Mouse (Mus musculus) heart, postnatal 0 days (tissue): ENCODE results near the gene Nol4l. TPM values are rescaled to one million over a fixed set of nuclear protein-coding genes. Genes with fewer than 3 reads are reported as not detected.
"Not testable (repeated sequence)": the region's sequence is repeated elsewhere in the genome, so short reads cannot be mapped to it uniquely, and the experiment has no call there.

Source experiments
- ATAC-seq: fragments of 200-750 bp; cut with Nextera tagmentation; 2 replicates; pipeline ENCODE4 v1.8.0; 2017; ENCODE audit warnings: low read depth, moderate number of reproducible peaks, moderate library complexity; ENCODE audit not compliant: insufficient read depth
- DNase-seq: peaks from one replicate; pipeline ENCODE4 v3.0.0-alpha.2; 2016; ENCODE audit warnings: low spot score
- H3K27ac ChIP-seq: fragments of 300-500 bp; sonication (generic); 2 replicates; pipeline ENCODE4 v1.5.1; 2014; ENCODE audit warnings: low read depth, mild to moderate bottlenecking
- H3K27me3 ChIP-seq: fragments of 300-500 bp; sonication (generic); 2 replicates; pipeline ENCODE4 v1.6.1; 2014; ENCODE audit warnings: low read length, mixed read lengths; ENCODE audit not compliant: control insufficient read depth, insufficient read depth
- H3K36me3 ChIP-seq: fragments of 300-500 bp; sonication (generic); replicated peaks from 2 replicates; pipeline ENCODE4 v1.6.1; 2014; ENCODE audit warnings: low read length, mixed read lengths; ENCODE audit not compliant: control insufficient read depth, insufficient read depth
- H3K4me1 ChIP-seq: fragments of 300-500 bp; sonication (generic); 2 replicates; pipeline ENCODE4 v1.6.1; 2014; ENCODE audit warnings: antibody characterized with exemption; ENCODE audit not compliant: control insufficient read depth, insufficient read depth
- H3K4me2 ChIP-seq: fragments of 300-500 bp; sonication (generic); 2 replicates; pipeline ENCODE4 v1.6.1; 2014; ENCODE audit warnings: low read depth, mild to moderate bottlenecking, low read length, moderate library complexity
- H3K4me3 ChIP-seq: fragments of 300-500 bp; sonication (generic); 2 replicates; pipeline ENCODE4 v1.5.1; 2014; ENCODE audit warnings: low read depth, low read length
- H3K9ac ChIP-seq: fragments of 300-500 bp; sonication (generic); replicated peaks from 2 replicates; pipeline ENCODE4 v1.6.1; 2014; ENCODE audit warnings: low read depth, low read length, mixed read lengths
- H3K9me3 ChIP-seq: fragments of 300-500 bp; sonication (generic); replicated peaks from 2 replicates; pipeline ENCODE4 v1.6.1; 2016; ENCODE audit warnings: low read length; ENCODE audit not compliant: control insufficient read depth
- CTCF ChIP-seq: IDR thresholded peaks from 2 replicates; pipeline ENCODE4 v1.5.1; 2016; ENCODE audit warnings: antibody characterized with exemption, control low read depth, low read depth
- EP300 ChIP-seq: IDR thresholded peaks from 2 replicates; pipeline ENCODE4 v1.6.1; 2016; ENCODE audit warnings: antibody characterized with exemption, low read depth
- WGBS: fragments of 180-500 bp; shearing (Covaris S2); extraction: QIAGEN DNeasy Blood & Tissue Kit; methylation state at CpG from one replicate; pipeline ENCODE4 v1.1.7; 2014; 5-methylcytosine and 5-hydroxymethylcytosine counted together
- polyA plus RNA-seq: library from polyadenylated mRNA; unstranded; fragments of >200 nt; fragmentation: Nextera tagmentation; extraction: Ambion mirVana; gene quantifications from 2 replicates; pipeline ENCODE4 v1.2.1, GENCODE M21; 2015
- total RNA-seq: library from RNA; depleted of rRNA; stranded (reverse); fragments of >200 nt; gene quantifications from 2 replicates; pipeline ENCODE4 v1.2.3, GENCODE M21; 2014; ENCODE audit warnings: low replicate concordance

Nol4l gene
- total and polyA plus RNA-seq, 2 experiments from 2014 or later, result 4.3 to 13.1 TPM

DNA sequence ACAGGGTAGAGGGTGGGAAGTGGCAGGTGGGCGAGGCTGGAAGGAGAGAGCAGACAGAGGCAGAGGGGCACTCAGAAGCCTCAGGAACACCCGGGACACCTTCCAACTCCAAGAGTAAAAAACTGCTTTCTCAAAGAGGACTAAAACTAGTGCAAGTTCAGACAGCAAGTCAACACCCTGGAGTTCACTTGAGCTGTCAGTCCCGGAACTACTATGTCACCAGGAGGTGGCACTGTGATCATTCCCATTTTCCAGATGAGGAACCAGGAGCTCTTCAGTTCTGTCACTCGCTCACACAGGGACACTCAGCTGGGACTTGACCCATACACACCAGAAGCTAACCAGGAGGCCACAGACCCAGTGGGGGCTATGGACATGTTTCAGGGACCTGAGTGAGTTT, 30.6 kb downstream of the Nol4l start:
- Histone ChIP-seq H3K4me2 (no peak overlapping the region), H3K9me3 (no peaks in the 10 kb centered on the region), H3K27ac (no peak overlapping the region), H3K4me1 (peaks cover 23% of the 10 kb centered on the region; the same call in 1 of the 2 replicates), H3K4me3 (no peak overlapping the region), H3K27me3 (no peaks in the 10 kb centered on the region), H3K9ac (no peak overlapping the region), H3K36me3 (no peaks in the 10 kb centered on the region)
- ATAC-seq, result no peak
- 63% methylated on average over 4 of the region's 4 CpGs for WGBS
- no peak for DNase-seq
- TF ChIP-seq EP300 (no peak), CTCF (peak; percentile 27)

DNA sequence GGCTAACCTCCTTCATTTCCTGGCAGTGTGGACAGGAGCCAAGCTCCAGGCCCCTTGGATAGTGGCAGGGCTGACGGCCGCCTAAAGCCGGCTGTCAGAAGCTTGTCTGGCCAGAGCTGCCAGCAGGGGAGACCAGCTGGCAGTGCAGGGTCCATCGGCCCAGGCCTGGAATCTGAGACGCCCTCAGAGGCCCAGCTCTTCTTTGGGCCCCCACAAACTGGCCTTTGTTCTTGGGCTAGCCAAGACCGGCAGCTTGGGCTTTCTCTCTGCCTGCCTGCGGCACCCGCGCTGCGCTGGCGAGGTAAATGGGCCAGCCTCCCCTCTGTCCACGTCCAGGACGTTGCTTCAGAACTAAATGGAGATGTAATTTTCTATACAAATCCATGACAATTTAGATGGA, 32.9 kb downstream of the Nol4l start:
- ATAC-seq, result no peak
- Histone ChIP-seq H3K4me2 (no peak overlapping the region), H3K27me3 (no peaks in the 10 kb centered on the region), H3K27ac (no peak overlapping the region), H3K9ac (no peak overlapping the region), H3K4me3 (no peak overlapping the region), H3K36me3 (no peaks in the 10 kb centered on the region), H3K4me1 (peaks cover 37% of the 10 kb centered on the region), H3K9me3 (no peaks in the 10 kb centered on the region)
- TF ChIP-seq EP300 (no peak), CTCF (no peak)
- 61% methylated on average over 13 of the region's 13 CpGs for WGBS
- DNase-seq, result no peak

GRCm38 (mm10) chr2:153496301-153496700, 33.5 kb downstream of the Nol4l start:
- Histone ChIP-seq H3K9me3 (no peaks in the 10 kb centered on the region), H3K27me3 (no peaks in the 10 kb centered on the region), H3K36me3 (no peaks in the 10 kb centered on the region), H3K4me2 (no peak overlapping the region), H3K9ac (no peak overlapping the region), H3K27ac (0 out of 2 replicates have a peak overlapping the region, but pooled peaks have one; percentile 31), H3K4me1 (peaks cover 37% of the 10 kb centered on the region), H3K4me3 (no peak overlapping the region)
- no peak for TF ChIP-seq EP300
- no peak for TF ChIP-seq CTCF
- DNase-seq, result no peak
- ATAC-seq, result no peak
- WGBS, result 86% methylated on average over 6 of the region's 6 CpGs

DNA sequence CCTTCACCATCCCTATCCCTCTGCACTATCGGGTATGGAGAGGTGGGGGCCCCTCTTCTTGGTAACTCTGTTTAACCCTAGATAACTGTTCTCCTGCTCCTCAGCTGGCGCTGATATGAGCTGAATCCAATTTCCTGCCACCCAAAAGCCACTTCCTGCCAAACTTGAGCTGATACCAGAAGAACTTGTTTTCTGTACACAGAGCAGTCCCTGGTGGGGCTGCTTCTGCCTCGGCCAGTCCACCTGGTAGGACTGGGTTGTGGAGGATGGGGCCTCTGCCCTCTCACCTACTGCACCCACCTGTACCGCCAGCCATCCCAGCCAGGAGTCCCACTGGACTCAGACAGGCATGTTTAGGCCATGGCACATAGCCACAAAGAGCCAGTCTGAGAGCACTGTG, 34.0 kb downstream of the Nol4l start:
- WGBS, result 43% methylated on average over 4 of the region's 4 CpGs

DNA sequence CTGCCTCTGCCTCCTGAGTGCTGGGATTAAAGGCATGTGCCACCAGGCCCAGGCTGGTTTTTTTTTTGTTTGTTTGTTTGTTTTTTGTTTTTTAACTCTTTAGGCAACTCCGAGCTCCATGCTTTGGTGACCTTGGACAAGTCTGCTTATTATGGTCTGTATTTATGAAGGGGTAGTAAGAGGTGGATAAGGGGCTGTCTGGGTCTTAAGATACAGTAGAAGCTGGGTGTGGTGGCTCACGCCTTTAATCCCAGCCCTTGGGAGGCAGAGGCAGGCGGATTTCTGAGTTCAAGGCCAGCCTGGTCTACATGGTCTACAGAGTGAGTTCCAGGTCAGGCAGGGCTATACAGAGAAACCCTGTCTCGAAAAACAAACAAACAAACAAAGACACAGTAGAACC, 34.4 kb downstream of the Nol4l start:
- H3K4me1 ChIP-seq, result peaks cover 37% of the 10 kb centered on the region
- H3K27me3 ChIP-seq, ATAC-seq, DNase-seq, H3K27ac ChIP-seq, H3K9me3 ChIP-seq, H3K9ac ChIP-seq, H3K4me2 ChIP-seq, H3K36me3 ChIP-seq, H3K4me3 ChIP-seq: not testable (repeated sequence)
- 84% methylated on average over 4 of the region's 4 CpGs for WGBS

More for the DNA sequence above, 34.0 kb downstream of the Nol4l start:
- Histone ChIP-seq H3K4me2 (no peak overlapping the region), H3K27me3 (no peaks in the 10 kb centered on the region), H3K36me3 (no peaks in the 10 kb centered on the region), H3K4me3 (no peak overlapping the region), H3K9ac (no peak overlapping the region), H3K4me1 (peaks cover 37% of the 10 kb centered on the region), H3K27ac (peak overlapping the region; percentile 31; the same call in 1 of the 2 replicates), H3K9me3 (no peaks in the 10 kb centered on the region)
- no peak for ATAC-seq
- DNase-seq, result no peak
- TF ChIP-seq CTCF (no peak), EP300 (no peak)

GRCm38 (mm10) chr2:153494293-153494811, 35.4 kb downstream of the Nol4l start:
- WGBS, result 13% methylated on average over 9 of the region's 9 CpGs
- ATAC-seq (peak; percentile 66), DNase-seq (peak; percentile 48)
- no peaks in the 10 kb centered on the region for H3K27me3 ChIP-seq
- no peaks in the 10 kb centered on the region for H3K36me3 ChIP-seq
- peaks cover 37% of the 10 kb centered on the region for H3K4me1 ChIP-seq
- TF ChIP-seq EP300 (no peak; the same call in none of the 2 replicates), CTCF (no peak)
- H3K4me3 ChIP-seq, result no peak overlapping the region
- H3K27ac ChIP-seq, result peak overlapping the region; percentile 80
- H3K9ac ChIP-seq, result no peak overlapping the region
- H3K4me2 ChIP-seq, result peak overlapping the region; percentile 99
- no peaks in the 10 kb centered on the region for H3K9me3 ChIP-seq
